Mouse (Mus musculus) mature B cell (primary cell): ENCODE data around the gene Cyp11a1.

Experiments used
- in situ Hi-C: fragments of 300-500 bp; cut with MboI; formaldehyde crosslinking; loops from 2 replicates; pipeline ENCODE4 v1.14.3; 2019

The Cyp11a1 gene

DNA sequence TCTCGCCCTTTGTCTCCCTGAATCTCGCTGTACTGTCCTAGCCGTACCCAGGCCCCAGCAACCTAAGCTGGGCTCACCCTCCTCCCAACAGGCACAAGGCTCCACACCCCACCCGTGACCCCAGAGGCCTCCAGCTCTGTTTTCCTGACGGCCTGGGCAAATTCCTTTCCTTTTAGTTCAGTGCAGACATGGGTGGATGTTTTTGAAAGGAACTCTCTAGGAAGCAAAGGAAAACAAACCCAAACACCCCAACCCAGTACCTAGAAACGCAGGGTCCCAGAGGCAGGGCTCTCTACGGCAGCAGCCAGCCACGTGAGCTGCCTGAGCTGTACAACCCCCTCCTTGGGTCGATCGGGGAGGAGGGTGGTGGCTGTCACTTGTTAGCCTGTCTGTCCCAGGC lies 36.2 kb downstream of the Cyp11a1 start:
- in situ Hi-C loops: no loop called here

DNA sequence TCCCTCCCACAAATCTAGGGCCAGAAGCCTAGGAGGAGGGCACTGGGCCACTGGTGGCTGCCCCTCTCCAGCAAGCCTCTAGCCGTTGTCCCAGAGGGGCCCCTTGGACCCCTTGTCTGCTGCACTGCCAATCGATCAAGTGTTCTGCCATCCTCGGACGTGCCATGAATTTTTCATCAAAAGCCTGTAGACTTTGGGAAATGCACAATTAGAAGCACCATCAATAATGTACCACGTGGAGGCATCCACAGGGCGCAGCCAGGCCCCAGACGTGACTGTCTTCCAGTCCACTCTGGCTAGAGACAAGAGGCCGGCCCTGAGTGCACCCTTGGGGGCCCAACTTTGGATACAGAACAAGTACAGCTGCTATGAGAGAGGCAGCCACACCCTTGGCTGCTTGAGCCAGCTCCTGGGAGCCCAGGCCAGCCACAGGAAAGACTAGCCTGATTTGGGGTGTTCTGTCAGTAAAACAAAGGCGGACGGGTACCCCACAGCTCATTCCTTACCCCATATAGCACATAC lies 37.3 kb downstream of the Cyp11a1 start:
- in situ Hi-C loops: no loop called here

DNA sequence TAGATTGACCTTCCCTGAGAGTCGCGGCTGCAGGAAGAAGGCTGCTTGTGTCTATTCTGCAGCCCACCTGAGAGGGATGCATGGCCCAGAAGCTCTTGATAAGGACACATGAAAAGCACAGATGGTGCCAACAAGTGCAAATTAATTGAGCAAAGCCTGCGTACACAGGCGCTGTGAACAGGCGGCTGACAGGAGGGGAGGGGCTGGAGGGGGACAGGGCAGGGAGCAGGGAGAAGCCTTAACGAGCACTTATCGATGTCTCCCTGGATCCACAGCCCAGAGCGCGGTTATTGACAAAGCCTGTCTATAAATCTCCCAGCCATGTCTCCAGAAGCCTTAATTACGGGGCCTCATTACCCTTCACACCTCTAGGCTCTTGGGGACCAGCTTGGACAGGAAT lies 38.6 kb downstream of the Cyp11a1 start:
- in situ Hi-C loops: no loop called here

DNA sequence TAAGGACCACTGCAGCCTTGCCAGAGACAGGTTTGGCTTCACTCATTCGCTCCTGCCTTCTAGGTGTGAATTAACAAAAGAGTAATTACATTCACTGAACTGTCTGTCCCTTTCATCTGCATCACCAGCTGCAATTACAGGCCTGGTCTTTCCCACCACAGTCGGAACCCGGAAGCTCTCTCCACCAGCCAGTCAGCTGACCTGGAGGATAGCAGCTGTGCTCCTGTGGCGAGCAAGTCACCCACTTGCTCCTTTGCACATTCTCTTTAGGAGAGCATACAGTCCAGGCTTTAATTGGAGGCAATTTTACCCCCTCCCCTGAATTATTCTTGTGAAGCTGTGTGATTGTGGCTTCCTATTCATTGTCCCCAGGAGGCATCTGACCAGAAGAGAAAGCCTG lies 39.4 kb downstream of the Cyp11a1 start:
- in situ Hi-C loops: no loop called here

DNA sequence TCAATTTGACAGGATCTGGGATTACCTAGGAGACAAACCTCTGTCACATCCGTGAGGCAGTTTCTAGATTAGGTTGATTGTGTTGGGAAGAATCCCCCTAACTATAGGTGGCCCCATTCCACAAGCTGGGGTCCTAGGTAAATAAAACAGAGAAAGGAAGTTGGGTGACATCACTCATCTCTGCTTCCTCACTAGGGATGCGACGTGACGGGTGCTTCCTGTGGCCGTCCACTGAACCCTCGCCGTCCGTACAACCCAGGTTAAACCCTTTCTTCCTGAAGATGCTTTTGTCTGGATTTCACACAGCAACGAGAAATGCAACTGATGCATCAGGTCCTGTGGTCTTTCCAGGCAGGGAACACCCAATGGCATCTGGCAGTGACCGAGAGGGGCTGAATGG lies 40.9 kb downstream of the Cyp11a1 start:
- in situ Hi-C loops: no loop called here

DNA sequence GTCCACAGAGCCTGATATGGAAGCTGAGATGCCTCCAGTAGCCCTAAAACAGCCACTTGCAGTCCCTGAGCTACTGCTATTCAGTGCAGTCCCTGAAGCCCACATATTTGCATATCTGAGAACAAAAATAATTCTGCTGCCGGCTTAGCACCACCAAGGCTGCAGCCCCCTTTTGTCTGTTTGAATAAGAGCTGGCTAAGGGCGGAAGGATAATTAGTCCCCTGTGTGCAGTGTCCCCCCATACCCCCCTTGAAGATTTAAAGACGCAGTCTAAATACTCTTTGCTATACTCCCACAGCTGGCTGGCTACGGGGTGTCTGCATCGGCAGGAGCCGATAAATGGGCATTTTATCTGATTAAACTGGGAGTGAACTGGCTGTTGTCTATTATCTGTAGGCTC lies 42.4 kb downstream of the Cyp11a1 start:
- in situ Hi-C loops: no loop called here

DNA sequence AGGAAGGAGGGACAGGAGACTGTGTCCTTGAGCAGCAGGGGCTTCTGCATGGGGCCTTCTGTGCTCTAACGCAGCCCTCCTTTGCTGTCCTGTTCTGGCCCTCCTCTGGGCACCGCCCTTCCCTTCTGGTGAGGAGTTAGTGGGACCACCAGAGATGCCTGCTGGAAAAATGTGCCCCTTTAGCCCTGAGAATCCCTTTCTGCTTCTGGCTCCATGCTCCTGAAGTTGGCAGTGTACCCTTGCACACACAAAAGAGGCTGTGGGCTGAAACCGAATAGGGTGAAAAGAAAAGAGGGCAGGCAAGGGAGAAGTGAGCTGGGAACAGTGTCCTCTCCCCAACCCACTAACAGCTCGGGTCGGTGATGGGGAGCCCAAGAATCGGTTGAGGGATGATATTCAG lies 43.0 kb downstream of the Cyp11a1 start:
- in situ Hi-C loops: no loop called here

DNA sequence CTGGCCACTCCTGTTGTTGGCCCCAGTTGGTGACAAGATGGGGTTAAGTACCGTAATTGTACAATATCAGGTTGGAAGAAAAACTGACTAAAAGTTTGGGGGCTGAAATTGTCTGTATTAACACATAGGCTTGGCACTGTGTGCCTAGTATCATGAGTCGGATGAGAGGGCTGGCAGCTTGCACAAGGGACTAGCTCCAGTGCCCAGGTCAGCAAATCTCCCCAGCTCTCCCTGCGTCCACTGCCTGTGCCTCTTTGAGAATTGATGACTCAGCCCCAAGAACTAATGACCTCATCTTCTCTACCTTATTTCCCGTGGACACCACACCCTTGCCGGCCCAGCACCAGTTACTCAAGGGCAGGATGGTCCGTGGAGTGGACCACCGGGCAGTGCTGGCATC lies 43.6 kb downstream of the Cyp11a1 start:
- in situ Hi-C loops: loop anchor here (10.0 kb wide), 1 partner anchor 155 kb away; the partner anchor contains the start of genes Islr and Islr2

DNA sequence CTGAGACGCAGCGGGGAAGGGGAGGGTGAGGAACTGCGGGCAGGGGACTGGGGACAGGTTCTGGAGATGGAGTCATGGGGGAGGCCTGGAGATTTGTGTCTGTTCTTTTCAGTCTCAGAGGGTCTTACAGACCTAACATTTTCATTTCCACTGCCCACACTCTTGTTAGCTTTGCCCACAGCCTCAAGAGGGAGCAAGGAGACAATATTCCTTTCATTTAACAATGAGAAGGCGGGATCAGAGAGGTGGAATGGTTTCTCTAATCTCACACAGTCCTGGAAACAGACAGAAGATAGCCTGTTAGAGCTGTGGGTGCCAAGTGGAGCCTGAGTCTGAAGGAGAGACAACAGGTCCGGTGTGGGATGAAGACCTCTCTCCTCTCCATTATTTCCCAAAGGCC lies 45.7 kb downstream of the Cyp11a1 start:
- in situ Hi-C loops: loop anchor here (10.0 kb wide), 1 partner anchor 153 kb away; the partner anchor contains the start of genes Islr and Islr2

DNA sequence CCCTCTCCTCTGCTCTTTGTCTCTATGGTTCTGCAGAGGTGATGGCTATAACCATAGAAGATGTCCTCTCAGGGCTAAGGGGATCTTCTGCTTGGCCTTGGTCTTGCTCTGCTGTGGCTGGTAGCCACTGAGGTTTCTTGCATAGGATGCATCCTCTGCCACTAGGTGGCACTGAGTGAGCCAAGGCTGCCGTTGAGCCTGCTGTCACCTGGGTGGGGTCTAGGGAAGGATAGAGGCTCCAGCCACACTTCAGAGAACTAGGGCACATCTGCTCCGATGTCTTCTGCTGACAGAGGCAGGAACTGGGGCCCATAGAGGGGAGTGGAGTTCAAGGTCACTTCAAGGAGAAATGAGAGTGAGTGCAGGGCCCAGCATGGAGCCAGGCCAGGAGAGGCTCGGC lies 46.9 kb downstream of the Cyp11a1 start:
- in situ Hi-C loops: loop anchor here (10.0 kb wide), 1 partner anchor 152 kb away; the partner anchor contains the start of genes Islr and Islr2

DNA sequence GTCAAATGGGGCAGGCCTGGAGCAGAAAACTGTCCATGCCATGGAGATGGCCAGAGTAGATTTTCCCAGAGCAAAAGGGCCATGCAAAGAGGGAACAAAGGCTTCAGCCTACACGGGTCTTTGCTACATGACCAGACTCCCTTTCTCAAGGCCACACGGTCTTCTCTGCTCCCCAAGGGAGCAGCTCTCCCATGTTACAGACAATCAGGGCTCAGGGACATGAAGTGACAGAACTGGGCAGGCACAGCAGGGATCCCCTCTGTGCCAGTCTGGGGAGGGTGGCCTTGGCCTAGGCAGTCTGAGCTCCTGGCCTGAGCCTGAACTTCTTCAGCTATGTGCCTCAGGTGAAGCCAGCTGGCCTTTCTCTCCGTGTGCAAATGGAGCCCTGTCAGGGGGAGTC lies 47.3 kb downstream of the Cyp11a1 start:
- in situ Hi-C loops: loop anchor here (10.0 kb wide), 1 partner anchor 151 kb away; the partner anchor contains the start of genes Islr and Islr2

DNA sequence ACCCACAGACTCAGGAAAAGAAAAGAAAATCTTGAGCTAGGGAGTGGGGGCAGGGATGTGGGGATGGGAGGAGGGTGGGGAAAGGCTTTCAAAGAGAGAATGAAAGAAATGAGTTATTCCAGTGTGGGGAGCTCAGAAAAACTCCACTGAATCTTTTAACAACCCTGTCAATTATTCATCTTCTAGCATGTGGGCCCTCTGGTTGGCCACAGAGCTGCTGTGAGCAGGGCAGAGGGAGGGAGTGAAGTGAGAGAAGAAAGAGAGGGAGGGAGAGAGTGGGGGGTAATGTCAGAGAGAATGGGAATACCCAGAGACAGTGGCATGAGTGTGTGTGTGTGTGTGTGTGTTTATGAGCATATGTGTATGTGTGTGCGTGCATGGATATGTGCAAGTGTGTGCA lies 47.8 kb downstream of the Cyp11a1 start:
- in situ Hi-C loops: loop anchor here (10.0 kb wide), 1 partner anchor 151 kb away; the partner anchor contains the start of genes Islr and Islr2

DNA sequence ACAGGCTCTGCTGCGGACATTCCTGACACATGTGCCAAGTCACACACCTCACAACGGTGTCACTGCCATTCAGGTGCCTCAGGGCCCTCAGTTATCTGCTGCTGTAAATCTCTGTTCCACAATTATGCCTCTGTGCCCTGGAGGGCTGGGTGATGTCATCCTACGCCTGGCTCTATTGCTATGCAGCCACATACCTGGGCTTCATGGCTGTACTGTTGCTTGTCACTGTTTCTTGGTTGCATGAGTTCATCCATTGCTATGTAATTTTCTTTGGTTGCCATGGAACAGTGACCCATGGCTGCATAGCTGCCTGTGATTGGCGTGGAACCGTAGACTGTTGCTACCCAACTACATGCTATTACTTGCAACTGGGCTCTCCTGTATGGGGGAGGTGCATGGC lies 49.5 kb downstream of the Cyp11a1 start:
- in situ Hi-C loops: loop anchor here (10.0 kb wide), 1 partner anchor 149 kb away; the partner anchor contains the start of genes Islr and Islr2

DNA sequence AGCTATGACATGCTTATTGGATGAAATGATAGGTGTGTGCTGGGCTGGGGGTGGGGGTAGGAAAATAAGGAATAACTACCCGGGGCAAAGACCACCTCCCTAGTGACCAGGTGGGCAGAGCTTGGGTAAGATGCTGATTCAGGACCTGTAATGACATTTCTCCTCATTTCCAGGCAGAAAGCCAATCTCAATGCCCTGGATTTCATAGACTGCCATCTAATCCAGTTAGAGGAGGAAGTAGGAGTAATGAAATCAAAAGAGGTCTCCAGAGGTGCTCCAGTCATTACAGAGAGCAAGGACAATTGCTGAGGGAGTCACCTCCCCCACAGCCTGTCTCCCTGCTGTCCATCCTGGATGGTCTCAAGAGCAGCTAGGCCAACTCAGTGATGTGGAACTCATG lies 53.7 kb downstream of the Cyp11a1 start:
- in situ Hi-C loops: loop anchor here (10.0 kb wide), 1 partner anchor 145 kb away; the partner anchor contains the start of genes Islr and Islr2

DNA sequence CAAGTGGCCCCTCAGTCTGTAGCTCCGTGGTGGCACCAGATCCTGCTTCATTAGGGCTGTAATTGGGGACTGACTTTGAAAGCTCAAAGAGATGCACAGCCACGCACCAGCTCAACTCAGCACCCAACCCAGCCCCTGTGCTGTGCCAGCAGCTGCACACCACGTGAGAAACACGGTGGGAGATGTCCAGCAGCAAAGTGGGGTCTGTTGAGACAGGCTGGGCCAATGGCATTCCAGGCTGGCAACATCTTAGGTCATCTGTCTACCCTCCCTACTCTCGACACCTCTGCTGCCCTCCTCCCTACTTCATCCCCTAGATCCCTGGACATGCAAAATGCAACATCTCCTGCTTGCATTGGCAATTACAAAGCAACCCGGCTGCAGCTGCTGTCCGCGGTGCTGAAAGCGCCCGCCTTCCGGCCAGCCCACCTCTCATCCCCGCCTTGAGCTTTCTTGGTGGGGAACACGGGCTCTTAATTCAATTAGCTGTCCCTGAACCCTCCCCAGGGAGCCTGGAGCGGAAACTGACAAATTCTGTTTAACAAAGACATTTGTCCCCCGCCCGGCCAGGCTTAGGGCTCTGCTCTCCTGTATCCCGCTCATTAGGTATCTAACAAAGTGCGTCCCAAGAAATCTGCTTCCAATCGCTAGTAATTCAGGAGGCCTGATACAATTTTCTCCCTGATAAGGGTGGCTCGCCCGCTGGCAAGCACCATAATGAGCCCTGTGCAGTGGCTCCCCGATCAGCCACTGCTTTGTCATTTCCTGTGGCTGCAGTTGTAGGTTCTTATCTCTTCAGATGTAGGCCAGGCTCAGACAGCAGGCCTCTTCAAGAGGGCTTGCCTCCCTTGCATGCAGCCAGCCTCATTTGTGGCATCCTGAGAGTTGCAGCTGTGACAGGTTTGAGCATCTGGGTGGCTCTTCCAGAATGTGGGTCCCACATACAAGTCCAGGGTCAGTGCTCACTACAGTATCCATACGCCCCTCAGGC lies 54.8 kb downstream of the Cyp11a1 start:
- in situ Hi-C loops: no loop called here

DNA sequence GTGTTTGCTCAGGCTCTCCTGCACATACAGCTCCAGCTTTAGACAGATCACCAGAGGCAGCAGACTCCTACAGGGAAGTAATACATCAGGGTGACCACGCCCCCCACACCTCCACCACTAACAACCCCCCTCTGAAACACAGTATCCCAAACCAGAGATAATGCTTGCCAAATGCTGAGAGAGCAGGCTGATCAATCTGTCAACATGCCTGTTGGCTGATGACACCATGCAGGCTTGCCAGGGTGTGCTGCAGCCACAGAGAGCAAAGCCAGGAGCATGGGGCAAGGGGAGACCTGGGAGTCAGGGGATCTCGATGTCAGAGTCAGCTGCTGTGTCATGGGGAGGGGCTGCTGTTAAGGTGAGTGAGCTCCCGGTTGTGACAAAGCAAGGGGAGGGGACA lies 57.3 kb downstream of the Cyp11a1 start, which contains the start of gene Stra6:
Gene Stra6, plus strand, starts transcription at position 258 of the 400 bp plus-strand sequence.
- in situ Hi-C loops: no loop called here

DNA sequence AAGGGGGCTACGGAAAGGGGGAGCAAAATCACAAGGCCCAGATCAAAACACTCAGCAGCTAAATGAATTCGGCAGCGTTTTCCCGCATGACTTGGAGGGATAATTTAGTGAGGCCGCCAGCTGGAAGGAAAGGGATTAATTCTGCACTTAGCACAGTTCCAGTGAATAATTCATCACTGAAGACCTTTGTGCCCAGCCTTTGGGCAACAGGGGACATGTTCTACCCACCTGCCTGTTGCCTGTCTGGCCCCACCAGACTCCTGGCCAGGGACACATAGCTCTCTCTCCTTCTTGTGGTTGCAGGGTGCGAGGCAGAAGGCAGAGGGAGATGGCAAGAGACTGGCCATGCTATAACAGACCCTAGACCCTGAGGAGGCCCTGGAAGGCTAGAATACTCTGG lies 59.3 kb downstream of the Cyp11a1 start:
- in situ Hi-C loops: no loop called here

DNA sequence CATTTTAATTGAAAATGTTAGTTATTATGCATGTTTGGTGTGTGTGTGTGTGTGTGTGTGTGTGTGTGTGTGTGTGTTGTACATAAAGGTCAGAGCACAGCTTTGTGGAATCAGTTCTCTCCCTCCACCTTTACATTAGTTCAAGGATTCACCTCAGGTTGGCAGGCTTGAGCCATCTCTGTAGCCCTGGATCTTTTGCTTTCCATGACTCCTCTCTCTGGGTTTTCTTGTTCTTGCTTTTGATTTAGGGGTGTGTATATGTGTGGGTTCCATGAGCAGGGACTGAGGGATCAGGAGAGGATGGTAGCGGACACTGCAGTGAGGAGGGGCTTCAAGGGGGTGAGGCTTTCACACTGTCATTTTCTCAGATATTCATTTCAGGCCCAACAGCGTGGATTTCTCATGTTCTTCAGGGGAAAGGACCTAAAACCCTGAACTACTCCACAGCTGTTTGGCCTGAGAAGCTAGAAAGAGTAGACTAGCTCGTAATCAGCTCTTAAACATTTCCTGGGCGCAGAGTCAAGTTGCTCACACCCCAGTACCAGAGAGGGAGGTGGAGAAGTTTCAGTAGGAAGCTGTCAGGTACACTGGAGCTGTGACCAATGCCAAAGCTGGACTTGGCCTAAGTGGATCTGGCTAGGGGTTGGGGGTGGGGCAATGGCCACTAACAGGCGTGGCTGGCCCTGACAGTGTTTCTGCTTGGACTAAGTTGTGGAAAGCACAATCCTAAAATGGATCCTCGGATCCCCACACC lies 59.9 kb downstream of the Cyp11a1 start:
- in situ Hi-C loops: no loop called here

DNA sequence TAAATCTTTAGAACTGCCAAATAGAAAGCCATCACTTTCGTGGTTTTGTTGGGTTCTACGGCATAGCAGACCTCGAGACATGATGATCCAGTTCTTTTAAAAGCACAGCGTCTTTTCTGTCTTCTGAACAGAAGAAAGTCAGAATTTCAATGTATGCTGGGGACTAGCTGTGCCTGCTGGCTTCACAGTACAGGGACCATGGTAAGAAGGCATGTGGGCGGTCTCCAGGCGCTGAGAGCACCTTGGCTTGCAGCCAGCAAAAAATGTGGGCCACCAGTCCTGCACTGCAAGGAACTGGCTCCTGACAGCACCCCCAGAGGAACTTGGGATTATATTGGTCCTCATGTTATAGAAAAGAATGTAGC lies 60.5 kb downstream of the Cyp11a1 start:
- in situ Hi-C loops: no loop called here

DNA sequence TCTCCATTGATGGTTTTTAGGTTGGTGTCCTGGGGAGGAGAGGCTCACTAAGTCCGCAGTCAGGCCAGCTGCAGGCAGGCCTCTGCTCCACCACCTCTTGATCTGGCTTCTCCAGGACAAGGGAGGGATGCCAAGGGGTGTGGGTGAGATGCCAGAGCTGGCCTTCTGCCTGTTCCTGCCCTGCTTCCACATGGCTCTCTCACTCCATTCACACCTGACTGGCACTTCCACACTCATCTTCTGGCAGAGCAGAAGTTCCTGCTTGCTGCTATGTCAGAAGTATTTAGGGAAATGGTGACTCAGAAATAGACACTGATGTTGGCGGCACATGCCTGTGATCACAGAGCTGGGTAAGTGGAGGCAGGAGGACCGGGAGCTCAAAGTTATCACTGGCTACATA lies 61.3 kb downstream of the Cyp11a1 start:
- in situ Hi-C loops: no loop called here

DNA sequence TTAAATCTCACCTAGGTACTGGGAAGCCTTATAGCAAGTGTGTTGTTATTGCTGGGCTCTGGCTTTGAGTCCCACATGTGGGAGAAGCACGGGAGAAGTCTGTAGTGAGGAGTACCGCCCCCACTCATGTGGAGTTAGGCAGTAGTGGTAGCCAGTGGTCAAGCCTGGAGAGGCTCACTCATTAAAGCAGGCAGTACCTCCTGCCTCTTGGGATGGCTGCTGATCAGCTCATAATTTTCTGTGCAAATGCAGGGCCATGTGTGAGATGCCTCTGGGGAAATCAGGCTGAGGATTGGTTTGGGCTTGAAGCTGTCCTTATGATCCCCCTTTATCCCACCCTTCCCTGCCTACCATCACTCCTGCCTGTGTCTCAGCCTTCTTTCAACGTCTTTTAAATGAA lies 68.3 kb downstream of the Cyp11a1 start:
- in situ Hi-C loops: no loop called here
